Mouse (Mus musculus) liver, embryonic 15.5 days (tissue): ENCODE data around the gene Rgl2. TPM values are rescaled to one million over a fixed set of nuclear protein-coding genes. Genes with fewer than 3 reads are reported as not detected.

ENCODE experiments used
- ATAC-seq: fragments of 200-750 bp; cut with Nextera tagmentation; 2 replicates; pipeline ENCODE4 v1.8.0; 2017; ENCODE audit warnings: moderate number of reproducible peaks, mild to moderate bottlenecking, moderate library complexity; ENCODE audit not compliant: insufficient read depth
- H3K27ac ChIP-seq: fragments of 300-500 bp; sonication (generic); replicated peaks from 2 replicates; pipeline ENCODE4 v1.5.1; 2015; ENCODE audit warnings: mild to moderate bottlenecking, inconsistent platforms
- H3K27me3 ChIP-seq: fragments of 300-500 bp; sonication (generic); 2 replicates; pipeline ENCODE4 v1.6.1; 2015; ENCODE audit warnings: mild to moderate bottlenecking, inconsistent platforms
- H3K36me3 ChIP-seq: fragments of 300-500 bp; sonication (generic); replicated peaks from 2 replicates; pipeline ENCODE4 v1.6.1; 2015; ENCODE audit warnings: moderate library complexity, mild to moderate bottlenecking, inconsistent platforms
- H3K4me1 ChIP-seq: fragments of 300-500 bp; sonication (generic); replicated peaks from 2 replicates; pipeline ENCODE4 v1.6.1; 2015; ENCODE audit warnings: inconsistent platforms
- H3K4me2 ChIP-seq: fragments of 300-500 bp; sonication (generic); 2 replicates; pipeline ENCODE4 v1.6.1; 2015; ENCODE audit warnings: moderate library complexity, mild to moderate bottlenecking, inconsistent platforms
- H3K4me3 ChIP-seq: fragments of 300-500 bp; sonication (generic); replicated peaks from 2 replicates; pipeline ENCODE4 v1.5.1; 2015; ENCODE audit warnings: mild to moderate bottlenecking, inconsistent platforms
- H3K9ac ChIP-seq: fragments of 300-500 bp; sonication (generic); 2 replicates; pipeline ENCODE4 v1.6.1; 2015; ENCODE audit warnings: moderate library complexity, mild to moderate bottlenecking, inconsistent platforms
- H3K9me3 ChIP-seq: fragments of 300-500 bp; sonication (generic); replicated peaks from 2 replicates; pipeline ENCODE4 v1.6.1; 2016; ENCODE audit warnings: inconsistent platforms
- WGBS: fragments of 180-500 bp; shearing (Covaris S2); methylation state at CpG from one replicate; pipeline ENCODE4 v1.1.7; 2015; ENCODE audit warnings: mixed read lengths; ENCODE audit not compliant: insufficient replicate concordance; 5-methylcytosine and 5-hydroxymethylcytosine counted together
- polyA plus RNA-seq: library from polyadenylated mRNA; unstranded; fragments of >200 nt; fragmentation: Nextera tagmentation; extraction: Ambion mirVana; gene quantifications from 2 replicates; pipeline ENCODE4 v1.2.1, GENCODE M21; 2015

Gene Rgl2
- polyA plus RNA-seq, 1 experiment from 2014 or later = 8.2 TPM

DNA sequence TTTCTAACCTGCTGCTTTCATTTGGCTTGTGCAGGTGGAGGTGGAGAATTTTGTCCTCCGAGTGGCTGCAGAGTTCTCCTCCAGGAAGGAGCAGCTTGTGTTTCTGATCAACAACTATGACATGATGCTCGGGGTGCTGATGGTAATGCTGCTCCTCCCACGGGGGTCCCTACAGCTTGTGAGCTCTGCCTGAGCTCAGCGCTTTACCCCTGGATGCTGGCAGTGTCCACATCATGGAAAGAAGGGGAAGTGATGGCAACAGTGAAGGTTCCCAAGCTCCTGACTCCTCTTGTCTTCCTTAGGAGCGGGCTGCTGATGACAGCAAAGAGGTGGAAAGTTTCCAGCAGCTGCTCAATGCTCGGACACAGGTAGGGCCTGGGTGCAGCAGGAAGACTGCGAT, 33.5 kb downstream of the Rgl2 start:
- Histone ChIP-seq H3K9ac (no peak overlapping the region), H3K27me3 (no peaks in the 10 kb centered on the region), H3K4me1 (no peaks in the 10 kb centered on the region), H3K4me3 (no peak overlapping the region), H3K9me3 (no peaks in the 10 kb centered on the region), H3K27ac (no peak overlapping the region), H3K4me2 (no peak overlapping the region), H3K36me3 (peaks cover 79% of the 10 kb centered on the region)
- no peak for ATAC-seq
- 75% methylated on average over 7 of the region's 7 CpGs for WGBS

- H3K4me1 ChIP-seq = no peaks in the 10 kb centered on the region
- peaks cover 55% of the 10 kb centered on the region for H3K36me3 ChIP-seq
- no peaks in the 10 kb centered on the region for H3K27me3 ChIP-seq
- WGBS = 83% methylated on average over 17 of the region's 17 CpGs
- H3K27ac ChIP-seq = no peak overlapping the region
- H3K9ac ChIP-seq = no peak overlapping the region
- no peak overlapping the region for H3K4me3 ChIP-seq
- no peaks in the 10 kb centered on the region for H3K9me3 ChIP-seq
- H3K4me2 ChIP-seq = no peak overlapping the region
- no peak for ATAC-seq
Observed at GRCm38 (mm10) chr17:33965082-33965845, 35.9 kb downstream of the Rgl2 start.

DNA sequence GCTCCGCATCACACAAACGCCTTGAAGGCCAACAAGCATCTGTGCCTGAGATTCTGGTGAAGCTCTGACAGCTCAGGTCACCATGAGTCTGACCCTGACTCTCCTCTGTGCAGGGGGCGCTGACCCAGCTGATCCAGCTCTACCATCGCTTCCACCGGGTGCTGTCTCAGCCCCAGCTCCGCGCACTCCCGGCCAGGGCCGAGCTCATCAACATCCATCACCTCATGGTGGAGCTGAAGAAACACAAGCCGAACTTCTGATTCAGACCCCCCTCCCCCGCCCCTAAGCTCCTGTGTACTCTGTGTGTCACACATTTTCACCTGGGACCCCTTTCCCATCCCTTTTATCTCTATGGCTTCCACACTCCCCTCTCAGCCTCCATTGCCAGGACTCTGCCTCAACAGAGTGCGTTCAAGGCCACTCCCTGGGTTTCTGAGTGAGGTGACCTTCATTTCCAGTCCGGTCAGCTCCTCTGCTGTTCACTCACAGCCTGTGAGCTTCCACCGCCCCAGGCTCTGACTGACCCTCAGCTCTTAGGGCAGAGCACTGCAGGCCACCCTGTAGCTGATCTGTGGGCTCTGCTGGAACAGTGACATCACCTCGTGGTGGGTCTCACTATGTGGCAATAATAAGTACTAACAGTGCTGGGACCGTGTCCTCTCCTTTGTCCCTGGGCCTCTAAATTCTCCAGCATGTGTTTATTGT, 36.7 kb downstream of the Rgl2 start:
- WGBS = 81% methylated on average over 16 of the region's 16 CpGs
- Histone ChIP-seq H3K36me3 (peaks cover 47% of the 10 kb centered on the region), H3K4me1 (no peaks in the 10 kb centered on the region), H3K9me3 (no peaks in the 10 kb centered on the region), H3K27ac (no peak overlapping the region), H3K4me3 (no peak overlapping the region), H3K9ac (no peak overlapping the region), H3K27me3 (no peaks in the 10 kb centered on the region), H3K4me2 (no peak overlapping the region)
- ATAC-seq = no peak

DNA sequence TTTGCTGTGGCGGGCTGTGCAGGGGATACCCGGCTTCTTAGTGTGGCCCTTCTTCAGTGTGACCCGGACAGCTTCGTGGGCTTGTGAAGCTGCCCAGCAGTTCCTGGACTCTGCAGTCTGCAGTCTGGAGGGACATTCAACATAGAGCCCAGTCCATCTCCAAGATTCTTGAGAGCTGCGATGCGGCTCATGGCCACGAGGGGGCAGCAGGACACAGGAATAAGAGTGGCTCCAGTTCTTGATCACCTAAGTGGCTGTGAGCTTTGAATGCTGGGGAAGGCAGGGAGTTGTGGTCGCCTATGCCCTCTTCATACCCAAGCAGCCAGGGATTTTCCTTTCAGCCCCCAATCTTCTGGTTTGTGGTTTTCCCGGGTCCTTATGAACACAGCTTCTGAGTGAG, 39.1 kb downstream of the Rgl2 start:
- peaks cover 24% of the 10 kb centered on the region for H3K36me3 ChIP-seq
- 0 out of 2 replicates have a peak, but pooled peaks cover 7% of the 10 kb centered on the region for H3K27me3 ChIP-seq
- no peak overlapping the region for H3K4me2 ChIP-seq
- peaks cover 1% of the 10 kb centered on the region; the same call in 1 of the 2 replicates for H3K4me1 ChIP-seq
- H3K4me3 ChIP-seq = no peak overlapping the region
- peak; percentile 69 for ATAC-seq
- no peak overlapping the region for H3K9ac ChIP-seq
- no peak overlapping the region for H3K27ac ChIP-seq
- H3K9me3 ChIP-seq = no peaks in the 10 kb centered on the region
- WGBS = 0% methylated on average over 9 of the region's 9 CpGs

- Histone ChIP-seq H3K4me3 (no peak overlapping the region), H3K36me3 (peaks cover 20% of the 10 kb centered on the region), H3K9me3 (no peaks in the 10 kb centered on the region), H3K4me1 (peaks cover 5% of the 10 kb centered on the region; the same call in 1 of the 2 replicates), H3K9ac (no peak overlapping the region), H3K27me3 (0 out of 2 replicates have a peak, but pooled peaks cover 7% of the 10 kb centered on the region), H3K4me2 (no peak overlapping the region), H3K27ac (no peak overlapping the region)
- peak; percentile 28; the same call in 1 of the 2 replicates for ATAC-seq
- 21% methylated on average over 5 of the region's 5 CpGs for WGBS
Observed at GRCm38 (mm10) chr17:33968927-33969326, 39.6 kb downstream of the Rgl2 start.

DNA sequence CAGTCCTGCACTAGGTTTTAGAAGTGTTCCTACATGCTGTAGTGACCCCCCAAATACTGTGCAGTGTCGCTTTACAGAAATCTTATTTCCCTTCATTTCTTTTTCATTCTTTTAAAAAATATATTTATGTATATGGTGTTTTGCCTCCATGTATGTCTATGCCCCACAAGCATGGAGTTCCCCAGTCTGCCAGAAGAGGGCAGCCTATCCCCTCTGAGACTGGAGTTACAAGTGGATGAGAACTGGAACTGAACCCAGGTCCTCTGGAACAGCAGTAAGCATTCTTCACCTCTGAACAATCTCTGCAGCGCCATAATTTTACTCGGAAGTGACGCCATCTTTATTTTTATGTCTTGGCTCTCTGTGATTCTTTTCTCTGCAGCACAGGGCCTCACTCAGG, 40.1 kb downstream of the Rgl2 start:
- H3K27me3 ChIP-seq = 0 out of 2 replicates have a peak, but pooled peaks cover 7% of the 10 kb centered on the region
- no peak overlapping the region for H3K27ac ChIP-seq
- H3K9ac ChIP-seq = no peak overlapping the region
- 64% methylated on average over 4 of the region's 4 CpGs for WGBS
- H3K9me3 ChIP-seq = no peaks in the 10 kb centered on the region
- H3K4me3 ChIP-seq = no peak overlapping the region
- no peak for ATAC-seq
- peaks cover 5% of the 10 kb centered on the region; the same call in 1 of the 2 replicates for H3K4me1 ChIP-seq
- H3K36me3 ChIP-seq = peaks cover 18% of the 10 kb centered on the region
- no peak overlapping the region for H3K4me2 ChIP-seq

DNA sequence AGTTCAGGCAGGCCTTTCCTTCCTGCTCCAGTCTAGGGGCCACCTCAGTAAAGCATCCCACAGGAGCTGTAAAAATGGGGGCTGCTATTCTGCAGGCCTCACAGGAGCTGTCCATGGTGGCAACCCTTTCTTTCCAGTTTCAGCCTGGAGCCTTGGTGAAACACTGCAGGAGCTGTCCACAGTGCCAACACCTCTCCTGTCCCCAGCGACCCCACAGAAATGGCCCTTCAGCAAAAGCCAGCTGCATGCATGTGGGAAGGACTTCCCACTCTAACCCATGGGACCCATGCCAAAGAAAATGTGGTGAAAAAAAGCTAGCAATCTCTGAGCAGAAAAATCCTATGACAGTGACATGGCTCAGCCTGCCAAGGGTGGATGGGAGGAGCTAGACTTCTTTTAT, 43.3 kb downstream of the Rgl2 start:
- peaks cover 25% of the 10 kb centered on the region for H3K27me3 ChIP-seq
- no peak overlapping the region for H3K27ac ChIP-seq
- no peak overlapping the region for H3K4me3 ChIP-seq
- ATAC-seq = no peak
- no peak overlapping the region for H3K4me2 ChIP-seq
- WGBS = 6% methylated on average over 1 of the region's 1 CpGs
- peaks cover 7% of the 10 kb centered on the region for H3K4me1 ChIP-seq
- H3K9ac ChIP-seq = no peak overlapping the region
- H3K9me3 ChIP-seq = no peaks in the 10 kb centered on the region
- no peaks in the 10 kb centered on the region for H3K36me3 ChIP-seq

- no peak overlapping the region for H3K27ac ChIP-seq
- H3K36me3 ChIP-seq = no peaks in the 10 kb centered on the region
- H3K27me3 ChIP-seq = peaks cover 34% of the 10 kb centered on the region
- H3K4me1 ChIP-seq = peaks cover 16% of the 10 kb centered on the region
- ATAC-seq = no peak
- H3K4me3 ChIP-seq = no peak overlapping the region
- WGBS = 39% methylated on average over 3 of the region's 3 CpGs
- no peak overlapping the region for H3K4me2 ChIP-seq
- H3K9me3 ChIP-seq = no peaks in the 10 kb centered on the region
- H3K9ac ChIP-seq = no peak overlapping the region
Observed at GRCm38 (mm10) chr17:33973572-33973971, 44.2 kb downstream of the Rgl2 start.

DNA sequence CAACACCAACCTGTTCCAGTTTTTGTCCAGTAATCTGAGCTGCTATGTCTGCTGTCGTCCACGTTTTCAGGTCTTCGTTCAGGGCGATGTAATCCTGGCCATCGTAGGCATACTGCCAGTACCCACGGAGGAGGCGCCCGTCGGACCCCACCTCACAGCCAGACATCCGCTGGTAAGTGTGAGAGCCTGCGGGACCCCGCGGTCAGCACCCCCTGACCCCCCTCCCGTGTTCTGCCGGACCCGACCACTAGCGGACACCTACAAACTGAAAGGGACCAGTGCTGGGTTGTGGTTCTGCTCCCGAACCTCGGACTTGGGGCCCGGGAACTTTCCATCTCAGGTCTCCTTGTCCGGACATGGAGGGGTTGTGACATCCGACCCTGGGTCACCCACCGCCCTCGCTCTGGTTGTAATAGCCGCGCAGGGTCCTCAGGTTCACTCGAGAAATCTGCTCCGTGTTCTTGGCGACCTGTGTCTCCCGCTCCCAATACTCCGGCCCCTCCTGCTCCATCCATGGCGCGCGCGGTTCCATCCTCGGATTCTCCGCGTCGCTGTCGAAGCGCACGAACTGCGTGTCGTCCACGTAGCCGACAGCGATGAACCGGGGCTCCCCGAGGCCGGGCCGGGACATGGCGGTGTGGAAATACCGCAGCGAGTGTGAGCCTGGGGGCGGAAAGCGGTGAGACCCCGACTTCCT, 48.7 kb downstream of the Rgl2 start:
- peak overlapping the region; percentile 68 for H3K27ac ChIP-seq
- H3K27me3 ChIP-seq = peaks cover 39% of the 10 kb centered on the region
- no peak for ATAC-seq
- 3% methylated on average over 57 of the region's 57 CpGs for WGBS
- peaks cover 48% of the 10 kb centered on the region for H3K4me1 ChIP-seq
- H3K4me2 ChIP-seq = peak overlapping the region; percentile 88
- peak overlapping the region; percentile 60 for H3K4me3 ChIP-seq
- no peaks in the 10 kb centered on the region for H3K36me3 ChIP-seq
- H3K9me3 ChIP-seq = no peaks in the 10 kb centered on the region
- peak overlapping the region; percentile 40 for H3K9ac ChIP-seq

DNA sequence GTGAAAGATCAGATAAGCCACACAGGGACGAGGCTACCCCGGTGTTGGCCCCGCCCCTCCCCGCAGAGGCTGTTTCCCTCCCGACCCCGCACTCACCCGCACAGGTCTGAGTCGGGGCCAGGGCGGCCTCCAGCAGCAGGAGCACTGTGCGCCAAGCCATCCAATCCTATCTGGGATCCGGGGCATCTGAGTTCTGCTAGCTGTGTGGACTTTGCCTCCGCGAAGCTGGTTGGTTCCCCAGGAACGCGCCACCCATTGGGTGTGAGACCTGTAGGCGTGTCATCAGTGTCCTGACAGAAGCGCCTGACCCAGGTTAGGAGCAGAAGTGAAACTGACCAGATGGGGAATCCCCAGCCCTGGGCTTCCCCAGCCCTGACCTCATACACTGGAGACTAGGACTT, 49.3 kb downstream of the Rgl2 start:
- Histone ChIP-seq H3K36me3 (no peaks in the 10 kb centered on the region), H3K9me3 (no peaks in the 10 kb centered on the region), H3K4me2 (peak overlapping the region; percentile 88), H3K27ac (peak overlapping the region; percentile 68), H3K4me3 (peak overlapping the region; percentile 60), H3K9ac (peak overlapping the region; percentile 40; the same call in 1 of the 2 replicates), H3K4me1 (peaks cover 46% of the 10 kb centered on the region), H3K27me3 (peaks cover 39% of the 10 kb centered on the region)
- peak; percentile 85 for ATAC-seq
- WGBS = under 1% methylated on average over 17 of the region's 17 CpGs

DNA sequence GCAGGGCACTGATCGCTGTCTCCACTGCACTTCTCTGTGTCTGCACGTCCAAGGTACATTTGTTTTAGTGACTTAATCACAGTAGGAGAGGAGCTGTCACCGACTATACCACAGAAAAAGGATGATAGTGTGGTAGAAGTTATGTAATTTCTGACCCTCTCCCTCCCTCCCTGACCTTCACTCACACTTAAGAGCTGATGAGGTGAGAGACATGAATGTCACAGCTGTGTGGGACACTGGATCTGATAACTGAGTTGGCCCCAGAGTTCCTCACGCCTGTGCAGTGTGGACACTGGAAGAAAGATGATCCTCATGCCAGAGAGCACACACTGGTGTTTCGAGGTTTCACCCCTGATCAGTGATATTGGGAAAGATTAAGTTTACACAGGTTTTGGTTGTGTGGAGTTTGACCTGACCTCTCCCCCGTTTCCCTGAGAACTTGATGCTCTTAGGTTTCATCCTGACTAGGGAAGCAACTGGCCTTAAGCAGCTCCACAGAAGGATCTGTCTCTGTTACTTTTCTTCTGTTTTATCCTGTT, 50.2 kb downstream of the Rgl2 start:
- no peaks in the 10 kb centered on the region for H3K9me3 ChIP-seq
- no peak overlapping the region for H3K4me3 ChIP-seq
- WGBS = 50% methylated on average over 6 of the region's 6 CpGs
- H3K4me2 ChIP-seq = no peak overlapping the region
- H3K9ac ChIP-seq = no peak overlapping the region
- peaks cover 43% of the 10 kb centered on the region for H3K4me1 ChIP-seq
- no peak for ATAC-seq
- H3K36me3 ChIP-seq = no peaks in the 10 kb centered on the region
- peak overlapping the region; percentile 65 for H3K27ac ChIP-seq
- H3K27me3 ChIP-seq = peaks cover 39% of the 10 kb centered on the region
